Mouse (Mus musculus) neural tube, embryonic 13.5 days (tissue): Measurements from ENCODE around the gene Vps53. TPM values are rescaled to one million over a fixed set of nuclear protein-coding genes. Genes with fewer than 3 reads are reported as not detected.

ENCODE experiments used
- ATAC-seq: fragments of 200-750 bp; cut with Nextera tagmentation; 2 replicates; pipeline ENCODE4 v1.8.0; 2017; ENCODE audit warnings: low read depth, mild to moderate bottlenecking, moderate TSS enrichment, moderate library complexity
- H3K27ac ChIP-seq: fragments of 300-500 bp; sonication (generic); replicated peaks from 2 replicates; pipeline ENCODE4 v1.5.1; 2015; ENCODE audit warnings: moderate library complexity, mild to moderate bottlenecking, inconsistent platforms
- H3K27me3 ChIP-seq: fragments of 300-500 bp; sonication (generic); 2 replicates; pipeline ENCODE4 v1.6.1; 2015; ENCODE audit warnings: mild to moderate bottlenecking, inconsistent platforms
- H3K36me3 ChIP-seq: fragments of 300-500 bp; sonication (generic); 2 replicates; pipeline ENCODE4 v1.6.1; 2015; ENCODE audit warnings: mild to moderate bottlenecking, inconsistent platforms
- H3K4me1 ChIP-seq: fragments of 300-500 bp; sonication (generic); replicated peaks from 2 replicates; pipeline ENCODE4 v1.6.1; 2015; ENCODE audit warnings: inconsistent platforms
- H3K4me2 ChIP-seq: fragments of 300-500 bp; sonication (generic); 2 replicates; pipeline ENCODE4 v1.6.1; 2015; ENCODE audit warnings: inconsistent platforms, mild to moderate bottlenecking, moderate library complexity
- H3K4me3 ChIP-seq: fragments of 300-500 bp; sonication (generic); 2 replicates; pipeline ENCODE4 v1.5.1; 2015; ENCODE audit warnings: mild to moderate bottlenecking, inconsistent platforms
- H3K9ac ChIP-seq: fragments of 300-500 bp; sonication (generic); 2 replicates; pipeline ENCODE4 v1.6.1; 2015; ENCODE audit warnings: moderate library complexity, mild to moderate bottlenecking, inconsistent platforms
- H3K9me3 ChIP-seq: fragments of 300-500 bp; sonication (generic); 2 replicates; pipeline ENCODE4 v1.6.1; 2016; ENCODE audit warnings: inconsistent platforms
- WGBS: fragments of 180-500 bp; shearing (Covaris S2); methylation state at CpG from one replicate; pipeline ENCODE4 v1.1.7; 2015; 5-methylcytosine and 5-hydroxymethylcytosine counted together
- polyA plus RNA-seq: library from polyadenylated mRNA; unstranded; fragments of >200 nt; fragmentation: Nextera tagmentation; extraction: Ambion mirVana; gene quantifications from 2 replicates; pipeline ENCODE4 v1.2.1, GENCODE M21; 2015

The Vps53 gene
- polyA plus RNA-seq, 1 experiment from 2014 or later: 69.3 TPM

GRCm38 (mm10) chr11:76040761-76041376, 138.6 kb downstream of the Vps53 start:
- no peak for ATAC-seq
- WGBS: 77% methylated on average over 4 of the region's 4 CpGs
- no peak overlapping the region for H3K27ac ChIP-seq

DNA sequence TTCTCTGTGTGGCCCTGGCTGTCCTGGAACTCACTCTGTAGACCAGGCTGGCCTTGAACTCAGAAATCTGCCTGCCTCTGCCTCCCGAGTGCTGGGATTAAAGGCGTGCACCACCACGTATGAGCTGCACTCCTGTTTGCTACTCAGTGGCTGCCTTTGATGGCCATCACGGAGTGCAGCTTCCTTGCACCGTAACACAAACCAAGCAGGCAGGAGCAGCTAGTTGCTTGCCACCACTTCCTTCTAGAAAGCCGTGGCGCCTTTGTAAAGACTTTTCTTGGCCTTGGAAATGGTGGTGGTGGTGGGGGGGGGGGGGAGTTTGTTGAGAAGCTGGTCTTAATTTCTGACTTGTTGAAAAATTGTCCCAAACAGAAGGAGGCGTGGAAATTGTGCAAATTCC, 139.3 kb downstream of the Vps53 start:
- 90% methylated on average over 8 of the region's 8 CpGs for WGBS
- H3K36me3 ChIP-seq: 0 out of 2 replicates have a peak, but pooled peaks cover 6% of the 10 kb centered on the region
- no peak overlapping the region for H3K4me3 ChIP-seq
- H3K4me1 ChIP-seq: peaks cover 23% of the 10 kb centered on the region
- H3K9me3 ChIP-seq: no peaks in the 10 kb centered on the region
- H3K4me2 ChIP-seq: no peak overlapping the region
- no peak overlapping the region for H3K9ac ChIP-seq
- H3K27me3 ChIP-seq: no peaks in the 10 kb centered on the region
- no peak for ATAC-seq
- no peak overlapping the region for H3K27ac ChIP-seq

More at GRCm38 (mm10) chr11:76040761-76041376, 138.6 kb downstream of the Vps53 start:
- Histone ChIP-seq H3K4me2 (no peak overlapping the region), H3K9ac (no peak overlapping the region), H3K9me3 (no peaks in the 10 kb centered on the region), H3K36me3 (peaks cover 14% of the 10 kb centered on the region; the same call in 1 of the 2 replicates), H3K4me3 (no peak overlapping the region), H3K4me1 (peaks cover 26% of the 10 kb centered on the region), H3K27me3 (no peaks in the 10 kb centered on the region)

DNA sequence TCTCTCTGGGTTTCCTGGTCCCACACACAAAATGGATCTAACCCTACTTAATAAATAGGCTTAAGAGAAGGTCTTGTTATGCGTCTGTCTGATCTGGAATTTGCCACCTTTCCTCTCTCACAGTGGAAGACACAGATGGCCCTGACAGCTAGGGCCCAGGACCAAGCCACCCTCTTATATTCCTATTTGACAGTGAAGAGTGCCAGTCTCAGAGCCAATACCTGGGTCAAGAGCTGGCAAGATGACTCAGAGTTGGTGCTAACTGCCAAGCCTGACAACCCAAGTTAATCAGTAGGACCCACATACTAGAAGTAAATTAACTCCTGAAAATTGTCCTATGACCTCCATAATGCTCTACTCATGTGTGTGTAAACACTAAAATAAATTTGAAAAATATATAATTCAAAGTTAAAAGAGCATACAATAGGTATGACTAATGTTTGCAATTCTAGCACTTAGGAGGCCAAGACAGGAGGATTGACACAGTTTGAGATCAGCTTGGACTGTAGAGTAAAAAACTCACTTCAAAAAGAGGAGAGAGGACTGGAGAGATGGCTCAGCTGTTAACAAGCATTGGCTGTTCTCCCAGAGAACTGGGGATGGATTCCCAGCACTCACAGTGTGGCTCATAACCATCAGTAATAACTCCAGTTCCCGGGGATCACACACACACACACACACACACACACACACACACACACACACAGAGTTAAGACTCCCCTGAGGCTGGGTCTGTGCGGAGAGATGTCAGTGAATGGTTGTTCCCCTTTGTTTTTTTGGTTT, 140.0 kb downstream of the Vps53 start:
- WGBS: 80% methylated on average over 3 of the region's 3 CpGs
- Histone ChIP-seq H3K4me2 (no peak overlapping the region), H3K9me3 (no peaks in the 10 kb centered on the region), H3K27me3 (no peaks in the 10 kb centered on the region), H3K4me1 (peaks cover 16% of the 10 kb centered on the region), H3K4me3 (no peak overlapping the region), H3K27ac (no peak overlapping the region), H3K9ac (no peak overlapping the region), H3K36me3 (no peaks in the 10 kb centered on the region)
- ATAC-seq: no peak

DNA sequence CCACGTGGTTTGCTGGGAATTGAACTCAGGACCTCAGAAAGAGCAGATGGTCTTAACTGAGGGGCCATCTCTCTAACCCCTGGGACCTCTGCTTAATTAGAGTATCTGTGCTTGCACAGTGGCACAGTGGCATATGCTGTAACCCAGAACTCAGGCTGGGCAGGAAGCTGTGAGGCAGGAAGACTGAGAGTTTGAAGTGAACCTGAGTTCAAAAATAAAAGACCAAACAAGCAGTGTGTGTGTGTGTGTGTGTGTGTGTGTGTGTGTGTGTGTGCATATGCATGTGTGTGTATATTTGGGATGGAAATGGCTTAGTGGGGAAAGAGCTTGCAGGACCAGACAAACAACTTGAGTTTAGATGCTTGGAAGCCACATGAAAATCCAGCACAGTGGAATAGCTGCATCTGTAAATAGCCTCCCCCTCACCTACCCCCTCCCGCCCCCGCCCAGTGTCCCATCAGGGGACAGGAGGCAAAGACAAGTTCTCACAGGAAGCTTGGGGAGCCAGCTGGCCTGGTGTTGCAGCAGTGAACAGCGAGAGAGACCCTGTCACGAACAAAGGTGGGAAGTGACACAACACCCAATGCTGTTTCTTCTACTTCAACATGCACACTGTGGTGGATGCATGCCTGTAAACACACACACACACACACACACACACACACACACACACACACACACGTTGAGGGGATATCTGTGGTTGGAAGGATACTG, 141.7 kb downstream of the Vps53 start:
- Histone ChIP-seq H3K9ac (no peak overlapping the region), H3K36me3 (no peaks in the 10 kb centered on the region), H3K27me3 (no peaks in the 10 kb centered on the region), H3K4me1 (peaks cover 6% of the 10 kb centered on the region), H3K4me2 (no peak overlapping the region), H3K9me3 (no peaks in the 10 kb centered on the region), H3K4me3 (no peak overlapping the region), H3K27ac (no peak overlapping the region)
- ATAC-seq: no peak
- 53% methylated on average over 6 of the region's 6 CpGs for WGBS

DNA sequence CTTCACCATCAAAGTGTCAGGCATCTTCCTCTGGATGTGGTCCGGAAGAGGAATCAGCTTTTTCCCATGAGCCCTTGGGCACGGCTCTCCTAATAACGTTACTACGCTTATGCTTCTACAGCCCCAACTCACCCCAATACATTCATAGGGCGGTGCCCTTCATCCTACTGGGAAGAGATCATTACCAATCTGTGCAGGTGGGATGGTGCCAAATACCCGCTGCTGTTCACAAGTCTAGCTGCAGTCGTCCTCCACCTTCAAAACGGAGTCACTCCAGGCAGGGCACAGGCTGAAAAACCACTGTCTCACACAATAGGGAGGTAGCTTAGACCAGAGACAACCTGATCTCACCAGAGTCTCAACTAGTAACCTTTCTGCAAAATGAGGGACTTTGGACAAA, 144.3 kb downstream of the Vps53 start:
- H3K4me2 ChIP-seq: no peak overlapping the region
- no peak overlapping the region for H3K9ac ChIP-seq
- no peak overlapping the region for H3K27ac ChIP-seq
- H3K4me3 ChIP-seq: no peak overlapping the region
- no peaks in the 10 kb centered on the region; the same call in 1 of the 2 replicates for H3K27me3 ChIP-seq
- no peaks in the 10 kb centered on the region for H3K36me3 ChIP-seq
- H3K4me1 ChIP-seq: no peaks in the 10 kb centered on the region
- no peak for ATAC-seq
- no peaks in the 10 kb centered on the region for H3K9me3 ChIP-seq
- WGBS: 84% methylated on average over 8 of the region's 8 CpGs

GRCm38 (mm10) chr11:76033836-76034235, 145.6 kb downstream of the Vps53 start:
- Histone ChIP-seq H3K27ac (no peak overlapping the region), H3K4me1 (no peaks in the 10 kb centered on the region), H3K4me2 (no peak overlapping the region), H3K9ac (no peak overlapping the region), H3K9me3 (no peaks in the 10 kb centered on the region), H3K4me3 (no peak overlapping the region), H3K27me3 (peaks cover 3% of the 10 kb centered on the region; the same call in 1 of the 2 replicates), H3K36me3 (no peaks in the 10 kb centered on the region)
- WGBS: 45% methylated on average over 4 of the region's 4 CpGs
- ATAC-seq: no peak

GRCm38 (mm10) chr11:76033359-76033758, 146.1 kb downstream of the Vps53 start:
- Histone ChIP-seq H3K9ac (no peak overlapping the region), H3K9me3 (no peaks in the 10 kb centered on the region), H3K27me3 (peaks cover 4% of the 10 kb centered on the region; the same call in 1 of the 2 replicates), H3K27ac (no peak overlapping the region), H3K36me3 (no peaks in the 10 kb centered on the region), H3K4me1 (no peaks in the 10 kb centered on the region), H3K4me2 (no peak overlapping the region), H3K4me3 (no peak overlapping the region)
- 80% methylated on average over 6 of the region's 6 CpGs for WGBS
- no peak for ATAC-seq

GRCm38 (mm10) chr11:76028072-76028465, 151.4 kb downstream of the Vps53 start:
- Histone ChIP-seq H3K4me3 (peak overlapping the region; percentile 61), H3K4me1 (peaks cover 21% of the 10 kb centered on the region; the same call in 1 of the 2 replicates), H3K4me2 (peak overlapping the region; percentile 92), H3K27ac (no peak overlapping the region), H3K9ac (peak overlapping the region; percentile 70), H3K9me3 (no peaks in the 10 kb centered on the region), H3K36me3 (no peaks in the 10 kb centered on the region), H3K27me3 (peaks cover 23% of the 10 kb centered on the region)
- ATAC-seq: peak; percentile 32; the same call in 1 of the 2 replicates
- WGBS: 2% methylated on average over 11 of the region's 14 CpGs

DNA sequence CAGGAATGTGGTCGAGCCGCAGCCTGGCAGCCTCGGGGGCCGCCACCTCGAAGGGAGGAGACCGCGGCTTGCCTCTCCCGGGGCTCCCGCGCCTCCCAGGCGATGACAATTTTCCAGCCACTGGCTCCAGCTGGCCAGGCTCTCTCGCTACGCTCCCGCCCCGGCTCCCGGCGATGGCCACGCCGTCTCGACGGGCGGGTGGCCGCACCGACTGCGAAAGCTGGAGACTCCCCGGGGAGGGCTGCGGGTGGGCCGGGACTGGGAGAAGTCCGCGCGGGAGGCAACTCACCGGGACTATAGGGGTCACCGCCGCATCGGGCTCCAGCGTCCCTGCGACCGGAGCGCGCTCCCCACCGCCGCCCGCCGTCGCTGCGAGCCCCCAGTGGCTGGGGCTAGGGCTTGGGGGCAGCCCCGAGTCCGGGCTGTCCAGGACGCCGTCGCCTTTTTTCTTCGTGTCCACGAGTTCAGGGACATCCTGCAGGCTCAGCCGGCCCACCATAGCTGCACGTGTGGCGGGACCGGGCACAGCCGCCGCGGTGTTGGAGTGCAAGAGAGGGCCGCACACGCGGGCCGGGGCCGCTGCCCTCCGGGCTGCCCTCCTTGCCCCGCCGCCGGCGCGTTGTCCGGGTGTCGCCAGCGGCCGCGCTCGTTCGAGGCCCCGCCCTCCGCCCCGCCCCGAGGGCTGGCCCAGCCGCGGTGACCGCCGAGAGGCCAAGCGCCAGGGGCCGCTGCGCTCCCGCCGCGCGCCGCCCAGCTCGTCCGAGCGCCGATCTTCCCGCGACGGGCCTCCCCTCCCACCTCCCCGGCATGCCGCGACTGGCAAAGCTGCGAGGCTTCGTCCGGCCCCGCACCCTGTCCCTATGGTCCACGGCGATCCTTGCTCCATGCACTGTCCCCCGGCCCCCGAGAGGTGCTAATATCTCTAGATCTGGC, 152.0 kb downstream of the Vps53 start, which contains the start of gene Rflnb:
TSS of gene Rflnb (minus strand) at position 644 of the 933 bp plus-strand sequence.
- under 1% methylated on average over 88 of the region's 112 CpGs for WGBS
- peak within 1 kb of the TSS; percentile 92 for H3K4me2 ChIP-seq
- no peaks in the 10 kb centered on the region for H3K36me3 ChIP-seq
- peaks cover 21% of the 10 kb centered on the region; the same call in 1 of the 2 replicates for H3K4me1 ChIP-seq
- H3K27me3 ChIP-seq: peaks cover 23% of the 10 kb centered on the region
- peak; percentile 83 for ATAC-seq
- H3K4me3 ChIP-seq: peak within 1 kb of the TSS; percentile 61
- no peak within 1 kb of the TSS for H3K27ac ChIP-seq
- no peaks in the 10 kb centered on the region for H3K9me3 ChIP-seq
- peak within 1 kb of the TSS; percentile 70 for H3K9ac ChIP-seq

- 5% methylated on average over 13 of the region's 14 CpGs for WGBS
- Histone ChIP-seq H3K27me3 (peaks cover 23% of the 10 kb centered on the region), H3K4me1 (peaks cover 21% of the 10 kb centered on the region; the same call in 1 of the 2 replicates), H3K27ac (no peak overlapping the region), H3K9me3 (no peaks in the 10 kb centered on the region), H3K36me3 (no peaks in the 10 kb centered on the region), H3K4me2 (peak overlapping the region; percentile 92), H3K4me3 (peak overlapping the region; percentile 61), H3K9ac (peak overlapping the region; percentile 70)
- ATAC-seq: 0 out of 2 replicates have a peak, but pooled peaks have one; percentile 4
Measured at GRCm38 (mm10) chr11:76026527-76027138, 152.8 kb downstream of the Vps53 start.
